Mouse (Mus musculus): ENCODE measurements around the gene Rnf2.

DNA sequence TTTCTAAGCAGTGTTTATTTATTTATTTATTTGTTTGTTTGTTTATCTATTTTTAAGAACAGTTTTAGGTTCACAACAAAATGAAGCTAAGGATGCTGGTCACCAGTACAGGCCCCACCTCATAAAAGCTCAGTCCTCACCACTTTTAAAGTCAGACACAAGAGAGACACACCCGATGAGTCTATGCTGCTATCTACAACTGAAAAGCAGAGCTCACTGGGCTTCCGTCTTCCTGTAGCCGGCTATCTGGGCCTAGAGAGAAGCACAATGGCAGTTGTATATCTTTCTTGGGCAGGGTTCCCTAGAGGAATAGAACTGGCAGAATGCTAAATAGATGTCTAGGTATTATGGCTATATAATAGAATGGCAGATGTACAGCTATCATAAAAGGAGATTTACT, 43.8 kb upstream of the Rnf2 start:
- TF ChIP-seq POLR2A (IDR thresholded peaks at IDR 0.05; ENCODE audit: insufficient read length, low read depth) (no peak), POLR2AphosphoS2 (IDR thresholded peaks at IDR 0.05; ENCODE audit: insufficient read length, low read depth) (no peak), E2F4 (IDR thresholded peaks at IDR 0.05; ENCODE audit: insufficient read depth) (no peak), MAX (IDR thresholded peaks at IDR 0.05; ENCODE audit: low read depth) (no peak), USF1 (IDR thresholded peaks at IDR 0.05; ENCODE audit: low read depth) (no peak), SRF (IDR thresholded peaks at IDR 0.05; ENCODE audit: control insufficient read depth, insufficient read length, low read depth) (no peak), REST (IDR thresholded peaks at IDR 0.05; ENCODE audit: insufficient read depth, insufficient read length) (no peak), TCF12 (IDR thresholded peaks at IDR 0.05; ENCODE audit: insufficient read depth, poor library complexity, severe bottlenecking) (no peak), CEBPB (IDR thresholded peaks at IDR 0.05; ENCODE audit: insufficient read depth, poor library complexity, severe bottlenecking) (no peak), MYOD1 (IDR thresholded peaks at IDR 0.05; ENCODE audit: control insufficient read depth in 1 of 3, insufficient read length in 2 of 3, low read depth in 2 of 3) (no peak), MYOG (IDR thresholded peaks at IDR 0.05; ENCODE audit: control insufficient read depth in 1 of 3, insufficient read depth in 1 of 3, insufficient read length in 2 of 3, low read depth in 2 of 3) (no peak)

Data from myocyte (in vitro differentiated cells).